Mouse (Mus musculus): ENCODE data around the gene Pfdn5. TPM values are rescaled to one million over a fixed set of nuclear protein-coding genes. Genes with fewer than 3 reads are reported as not detected.

The Pfdn5 gene
- total and polyA plus RNA-seq, 3 experiments, result 265 to 356 (median 296) TPM

DNA sequence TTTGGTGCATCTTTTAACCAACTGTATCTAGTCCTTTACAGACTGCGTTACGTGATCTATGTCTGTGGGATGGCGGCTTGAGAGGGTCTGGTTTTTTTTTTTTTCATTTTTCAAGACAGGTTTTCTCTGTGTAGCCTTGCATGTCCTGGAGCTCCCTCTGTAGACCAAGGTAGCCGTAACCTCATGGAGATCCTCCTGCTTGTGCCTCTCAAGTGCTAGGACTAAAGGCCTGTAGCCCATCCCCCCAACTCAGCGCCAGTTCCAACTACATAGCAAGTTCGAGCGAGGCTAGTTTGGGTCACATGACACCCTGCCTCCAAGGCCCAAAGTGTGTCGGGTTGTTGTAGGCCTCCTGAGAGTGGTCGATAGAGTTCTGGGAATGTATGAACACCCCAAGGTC is 17.2 kb upstream of the Pfdn5 start:
- dilution Hi-C loops (cut with MboI; ENCODE audit: extremely low pct_ligation_motif_present, extremely low pct_unique_long_range_greater_than_20kb, low sequenced_read_pairs) (no loop called here), in situ Hi-C loops (cut with MboI; ENCODE audit: low pct_ligation_motif_present, low pct_unique_long_range_greater_than_20kb, low sequenced_read_pairs) (no loop called here)
- no peak for DNase-seq (ENCODE audit: extremely low read depth)
- Histone ChIP-seq H3K9ac (ENCODE audit: insufficient read depth, low read depth) (no peak overlapping the region), H3K27ac (ENCODE audit: insufficient read depth, low read depth) (no peak overlapping the region), H3K36me3 (replicated peaks in 1 of 2; ENCODE audit: control insufficient read depth in 1 of 2, insufficient read depth in 1 of 2, low read length in 1 of 2) (peaks cover 66 to 86% of the 10 kb centered on the region in 2 experiments), H3K9me3 (replicated peaks; ENCODE audit: low read length) (no peaks in the 10 kb centered on the region), H3K79me2 (replicated peaks; ENCODE audit: control insufficient read depth, extremely low read depth, insufficient read depth, poor library complexity, severe bottlenecking) (no peaks in the 10 kb centered on the region), H3K4me1 (ENCODE audit: control insufficient read depth in 1 of 2, insufficient read depth in 2 of 2) (peaks cover 2 to 29% of the 10 kb centered on the region in 2 experiments; a peak in 2 of 4 replicates), H3K27me3 (replicated peaks) (no peaks in the 10 kb centered on the region), H3K4me2 (ENCODE audit: insufficient read depth, low read depth, poor library complexity, severe bottlenecking) (no peak overlapping the region), H3K4me3 (replicated peaks in 1 of 3; ENCODE audit: low read depth in 2 of 3, low read length in 2 of 3, poor library complexity in 1 of 3) (no peak overlapping the region)
- TF ChIP-seq IRF4 (IDR thresholded peaks at IDR 0.05; ENCODE audit: low read depth, low read length) (no peak), CTCF (conservative IDR thresholded peaks at IDR 0.05 in 1 of 2, IDR thresholded peaks at IDR 0.05 in 1 of 2; ENCODE audit: low read depth in 2 of 2, low read length in 2 of 2) (0 out of 4 replicates have a peak, but pooled peaks of 1 of the 2 experiments have one; percentile 7)

DNA sequence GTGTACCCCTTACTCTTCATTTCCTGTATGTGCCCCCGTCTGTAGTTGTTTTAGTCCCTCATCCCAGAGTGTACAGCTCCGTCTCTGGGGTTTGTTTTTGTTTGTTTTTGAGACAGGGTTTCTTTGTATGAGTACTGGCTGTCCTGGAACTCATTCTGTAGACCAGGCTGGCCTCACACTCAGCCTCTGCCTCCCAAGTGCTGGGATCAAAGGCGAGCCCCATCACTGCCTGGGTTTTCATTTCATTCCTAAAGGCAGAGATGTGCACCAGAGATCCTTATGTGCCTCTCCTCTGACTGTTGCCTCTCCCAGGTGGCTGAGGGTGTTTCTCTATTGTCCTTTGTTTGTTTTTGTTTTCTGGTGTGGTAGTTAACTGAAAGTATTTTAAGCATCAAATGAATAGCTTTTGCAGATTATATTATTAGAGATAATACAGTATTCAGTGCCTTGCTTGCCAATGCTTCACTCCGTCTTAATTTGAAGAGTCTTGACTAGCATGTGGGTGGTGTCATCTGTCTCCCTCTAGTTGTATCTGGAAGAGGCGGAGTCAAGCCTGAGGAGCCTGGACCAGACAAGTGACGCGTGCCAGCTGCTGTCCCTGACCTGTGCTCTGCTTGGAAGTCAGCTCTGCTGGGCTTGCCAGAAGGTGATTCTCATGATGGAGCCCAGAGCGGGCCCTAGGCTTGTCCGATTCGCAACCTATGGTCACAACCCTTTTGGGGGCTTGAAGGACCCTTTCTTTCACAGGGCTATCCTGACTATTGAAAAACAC is 15.7 kb upstream of the Pfdn5 start:
- no peak for DNase-seq (ENCODE audit: extremely low read depth)
- Histone ChIP-seq H3K4me3 (replicated peaks in 1 of 3; ENCODE audit: low read depth in 2 of 3, low read length in 2 of 3, poor library complexity in 1 of 3) (no peak overlapping the region), H3K9ac (ENCODE audit: insufficient read depth, low read depth) (no peak overlapping the region), H3K4me2 (ENCODE audit: insufficient read depth, low read depth, poor library complexity, severe bottlenecking) (no peak overlapping the region), H3K79me2 (replicated peaks; ENCODE audit: control insufficient read depth, extremely low read depth, insufficient read depth, poor library complexity, severe bottlenecking) (no peaks in the 10 kb centered on the region), H3K36me3 (replicated peaks in 1 of 2; ENCODE audit: control insufficient read depth in 1 of 2, insufficient read depth in 1 of 2, low read length in 1 of 2) (peaks cover 65 to 86% of the 10 kb centered on the region in 2 experiments), H3K4me1 (ENCODE audit: control insufficient read depth in 1 of 2, insufficient read depth in 2 of 2) (peaks cover 2 to 29% of the 10 kb centered on the region in 2 experiments; a peak in 2 of 4 replicates), H3K9me3 (replicated peaks; ENCODE audit: low read length) (no peaks in the 10 kb centered on the region), H3K27ac (ENCODE audit: insufficient read depth, low read depth) (no peak overlapping the region), H3K27me3 (replicated peaks) (no peaks in the 10 kb centered on the region)
- dilution Hi-C loops (cut with MboI; ENCODE audit: extremely low pct_ligation_motif_present, extremely low pct_unique_long_range_greater_than_20kb, low sequenced_read_pairs) (no loop called here), in situ Hi-C loops (cut with MboI; ENCODE audit: low pct_ligation_motif_present, low pct_unique_long_range_greater_than_20kb, low sequenced_read_pairs) (no loop called here)
- TF ChIP-seq PAX5 (IDR thresholded peaks at IDR 0.05; ENCODE audit: low read length) (no peak), IRF4 (IDR thresholded peaks at IDR 0.05; ENCODE audit: low read depth, low read length) (no peak), EP300 (IDR thresholded peaks at IDR 0.05; ENCODE audit: low read length) (no peak), RCOR1 (conservative IDR thresholded peaks at IDR 0.05; ENCODE audit: low read depth, low read length) (no peak), TCF12 (IDR thresholded peaks at IDR 0.05; ENCODE audit: low read depth, low read length) (no peak), ZNF384 (IDR thresholded peaks at IDR 0.05; ENCODE audit: low read depth, low read length) (no peak), MXI1 (IDR thresholded peaks at IDR 0.05; ENCODE audit: low read depth, low read length) (no peak), JUND (conservative IDR thresholded peaks at IDR 0.05; ENCODE audit: low read depth, low read length) (no peak), CTCF (conservative IDR thresholded peaks at IDR 0.05 in 1 of 2, IDR thresholded peaks at IDR 0.05 in 1 of 2; ENCODE audit: low read depth in 2 of 2, low read length in 2 of 2) (no peak), NRF1 (IDR thresholded peaks at IDR 0.05; ENCODE audit: low read depth, low read length) (no peak), MAX (IDR thresholded peaks at IDR 0.05; ENCODE audit: low read length) (no peak), CHD1 (IDR thresholded peaks at IDR 0.05; ENCODE audit: low read depth, low read length) (no peak), MYC (IDR thresholded peaks at IDR 0.05; ENCODE audit: low read depth, low read length) (no peak), CHD2 (IDR thresholded peaks at IDR 0.05; ENCODE audit: low read length) (no peak), USF1 (IDR thresholded peaks at IDR 0.05; ENCODE audit: low read depth, low read length) (no peak), E2F4 (IDR thresholded peaks at IDR 0.05; ENCODE audit: insufficient replicate concordance, low read depth, low read length) (no peak), POLR2AphosphoS2 (IDR thresholded peaks at IDR 0.05; ENCODE audit: low read depth, low read length) (no peak), TBP (conservative IDR thresholded peaks at IDR 0.05; ENCODE audit: low read depth, low read length) (no peak), BHLHE40 (IDR thresholded peaks at IDR 0.05; ENCODE audit: low read depth, low read length) (no peak)
